Mouse (Mus musculus): ENCODE results near the gene Fam32a. TPM values are rescaled to one million over a fixed set of nuclear protein-coding genes. Genes with fewer than 3 reads are reported as not detected.

The Fam32a gene
- polyA plus RNA-seq, 1 experiment from 2014 or later: 85.6 TPM

GRCm38 (mm10) chr8:72268356-72268755, 48.8 kb downstream of the Fam32a start:
- no peaks in the 10 kb centered on the region for H3K36me3 ChIP-seq
- H3K4me2 ChIP-seq (replicated peaks): no peak overlapping the region
- no peak for ATAC-seq (ENCODE audit: low FRiP score)
- H3K4me3 ChIP-seq: no peak overlapping the region
- 0 out of 2 replicates have a peak, but pooled peaks cover 3% of the 10 kb centered on the region for H3K27me3 ChIP-seq
- no peaks in the 10 kb centered on the region for H3K4me1 ChIP-seq
- no peak overlapping the region for H3K9ac ChIP-seq
- no peaks in the 10 kb centered on the region for H3K9me3 ChIP-seq (replicated peaks)
- no peak overlapping the region for H3K27ac ChIP-seq
- 89% methylated on average over 15 of the region's 15 CpGs for WGBS

- WGBS: 89% methylated on average over 12 of the region's 12 CpGs
- no peak overlapping the region for H3K27ac ChIP-seq
- H3K9ac ChIP-seq: no peak overlapping the region
- no peaks in the 10 kb centered on the region for H3K36me3 ChIP-seq
- H3K9me3 ChIP-seq (replicated peaks): no peaks in the 10 kb centered on the region
- no peak overlapping the region for H3K4me3 ChIP-seq
- no peak overlapping the region for H3K4me2 ChIP-seq (replicated peaks)
- no peaks in the 10 kb centered on the region for H3K27me3 ChIP-seq
- no peaks in the 10 kb centered on the region for H3K4me1 ChIP-seq
- no peak for ATAC-seq (ENCODE audit: low FRiP score)
These were observed 51.1 kb downstream of the Fam32a start for GRCm38 (mm10) chr8:72270606-72271005.

GRCm38 (mm10) chr8:72271051-72271660, 51.6 kb downstream of the Fam32a start:
- Histone ChIP-seq H3K9me3 (replicated peaks) (no peaks in the 10 kb centered on the region), H3K4me1 (no peaks in the 10 kb centered on the region), H3K4me3 (no peak overlapping the region), H3K27ac (no peak overlapping the region), H3K9ac (no peak overlapping the region), H3K4me2 (replicated peaks) (no peak overlapping the region), H3K27me3 (no peaks in the 10 kb centered on the region), H3K36me3 (no peaks in the 10 kb centered on the region)
- WGBS: 78% methylated on average over 11 of the region's 11 CpGs
- ATAC-seq (ENCODE audit: low FRiP score): no peak

- no peaks in the 10 kb centered on the region for H3K4me1 ChIP-seq
- no peaks in the 10 kb centered on the region for H3K36me3 ChIP-seq
- no peak overlapping the region for H3K27ac ChIP-seq
- WGBS: 80% methylated on average over 3 of the region's 3 CpGs
- no peaks in the 10 kb centered on the region for H3K27me3 ChIP-seq
- no peaks in the 10 kb centered on the region for H3K9me3 ChIP-seq (replicated peaks)
- H3K9ac ChIP-seq: no peak overlapping the region
- H3K4me3 ChIP-seq: no peak overlapping the region
- no peak for ATAC-seq (ENCODE audit: low FRiP score)
- H3K4me2 ChIP-seq (replicated peaks): no peak overlapping the region
These were observed 52.2 kb downstream of the Fam32a start for GRCm38 (mm10) chr8:72271691-72272090.

GRCm38 (mm10) chr8:72272361-72272760, 52.8 kb downstream of the Fam32a start:
- H3K9me3 ChIP-seq (replicated peaks): no peaks in the 10 kb centered on the region
- no peak overlapping the region for H3K9ac ChIP-seq
- 12% methylated on average over 3 of the region's 3 CpGs for WGBS
- H3K4me3 ChIP-seq: no peak overlapping the region
- H3K4me1 ChIP-seq: no peaks in the 10 kb centered on the region
- no peak overlapping the region for H3K4me2 ChIP-seq (replicated peaks)
- no peaks in the 10 kb centered on the region for H3K27me3 ChIP-seq
- no peak overlapping the region for H3K27ac ChIP-seq
- no peak for ATAC-seq (ENCODE audit: low FRiP score)
- no peaks in the 10 kb centered on the region for H3K36me3 ChIP-seq

GRCm38 (mm10) chr8:72273111-72273770, 53.7 kb downstream of the Fam32a start:
- no peak overlapping the region for H3K4me3 ChIP-seq
- no peak overlapping the region for H3K4me2 ChIP-seq (replicated peaks)
- ATAC-seq (ENCODE audit: low FRiP score): no peak
- no peaks in the 10 kb centered on the region for H3K4me1 ChIP-seq
- H3K27ac ChIP-seq: no peak overlapping the region
- no peaks in the 10 kb centered on the region for H3K9me3 ChIP-seq (replicated peaks)
- H3K27me3 ChIP-seq: no peaks in the 10 kb centered on the region
- WGBS: 71% methylated on average over 1 of the region's 1 CpGs
- no peaks in the 10 kb centered on the region for H3K36me3 ChIP-seq
- H3K9ac ChIP-seq: no peak overlapping the region

- Histone ChIP-seq H3K27ac (no peak overlapping the region), H3K4me2 (replicated peaks) (no peak overlapping the region), H3K9me3 (replicated peaks) (no peaks in the 10 kb centered on the region), H3K9ac (no peak overlapping the region), H3K4me1 (no peaks in the 10 kb centered on the region), H3K4me3 (no peak overlapping the region), H3K36me3 (no peaks in the 10 kb centered on the region), H3K27me3 (no peaks in the 10 kb centered on the region)
- no peak for ATAC-seq (ENCODE audit: low FRiP score)
- 85% methylated on average over 5 of the region's 5 CpGs for WGBS
These were observed 54.3 kb downstream of the Fam32a start for GRCm38 (mm10) chr8:72273807-72274206.

Other genes with a start within 250 kb of the Fam32a start
- 0.27 and 0.94 TPM in 2 replicates for gene Cyp4f18, start 210.1 kb upstream of the Fam32a start, polyA plus RNA-seq (2016; fragmentation: Nextera tagmentation; extraction: Ambion mirVana)
- gene Olfr372, start 178.5 kb upstream of the Fam32a start, polyA plus RNA-seq (2016; fragmentation: Nextera tagmentation; extraction: Ambion mirVana): not detected in 2 replicates
- gene Olfr373, start 136.6 kb upstream of the Fam32a start, polyA plus RNA-seq (2016; fragmentation: Nextera tagmentation; extraction: Ambion mirVana): not detected in 2 replicates
- gene Olfr374, start 112.7 kb upstream of the Fam32a start, polyA plus RNA-seq (2016; fragmentation: Nextera tagmentation; extraction: Ambion mirVana): not detected in 2 replicates
- 420 and 456 TPM in 2 replicates for gene Tpm4, start 84.8 kb upstream of the Fam32a start, polyA plus RNA-seq (2016; fragmentation: Nextera tagmentation; extraction: Ambion mirVana)
- gene Rab8a, start 58.5 kb upstream of the Fam32a start, polyA plus RNA-seq (2016; fragmentation: Nextera tagmentation; extraction: Ambion mirVana): 111 and 115 TPM in 2 replicates
- gene Hsh2d, start 30.1 kb upstream of the Fam32a start, polyA plus RNA-seq (2016; fragmentation: Nextera tagmentation; extraction: Ambion mirVana): not detected in 2 replicates
- not detected in 2 replicates for gene Cib3, start 6.9 kb upstream of the Fam32a start, polyA plus RNA-seq (2016; fragmentation: Nextera tagmentation; extraction: Ambion mirVana)
- not detected in 2 replicates for gene Gm11034, start 6.1 kb upstream of the Fam32a start, polyA plus RNA-seq (2016; fragmentation: Nextera tagmentation; extraction: Ambion mirVana)
- gene Ap1m1, start 20.3 kb downstream of the Fam32a start, polyA plus RNA-seq (2016; fragmentation: Nextera tagmentation; extraction: Ambion mirVana): 194 and 197 TPM in 2 replicates
- gene Gm10282, start 85.5 kb downstream of the Fam32a start, polyA plus RNA-seq (2016; fragmentation: Nextera tagmentation; extraction: Ambion mirVana): 19.1 and 21.2 TPM in 2 replicates
- gene Klf2, start 99.3 kb downstream of the Fam32a start, polyA plus RNA-seq (2016; fragmentation: Nextera tagmentation; extraction: Ambion mirVana): 9.4 and 10.3 TPM in 2 replicates
- 74.3 and 74.5 TPM in 2 replicates for gene Eps15l1, start 201.7 kb downstream of the Fam32a start, polyA plus RNA-seq (2016; fragmentation: Nextera tagmentation; extraction: Ambion mirVana)
- gene Calr3, start 224.1 kb downstream of the Fam32a start, polyA plus RNA-seq (2016; fragmentation: Nextera tagmentation; extraction: Ambion mirVana): 1.3 and 1.9 TPM in 2 replicates
- 15.9 and 16.5 TPM in 2 replicates for gene 1700030K09Rik, start 224.2 kb downstream of the Fam32a start, polyA plus RNA-seq (2016; fragmentation: Nextera tagmentation; extraction: Ambion mirVana)